Mouse (Mus musculus) ES-E14 (cell line): ENCODE data around the gene Setd1b. TPM values are rescaled to one million over a fixed set of nuclear protein-coding genes. Genes with fewer than 3 reads are reported as not detected.

Source experiments
- DNase-seq: peaks from one replicate; pipeline ENCODE4 v3.0.0-alpha.2; 2013; ENCODE audit warnings: low read depth, low spot score
- H3K27ac ChIP-seq: 2 replicates; pipeline ENCODE4 v1.5.1; 2012; ENCODE audit warnings: low read depth, mild to moderate bottlenecking, low read length, moderate library complexity, mixed read lengths; ENCODE audit not compliant: poor library complexity, insufficient read depth, severe bottlenecking
- H3K36me3 ChIP-seq: 2 replicates; pipeline ENCODE4 v1.6.1; 2012; ENCODE audit warnings: mild to moderate bottlenecking, low read length, moderate library complexity, mixed read lengths; ENCODE audit not compliant: control insufficient read depth, poor library complexity, insufficient read depth, severe bottlenecking
- H3K4me1 ChIP-seq, 2 experiments: fragments of 150-350 bp in 1 of 2; sonication (generic) in 1 of 2; 2 replicates each; pipeline ENCODE4 v1.6.1; 2012; ENCODE audit warnings: low read length in 2 of 2, mild to moderate bottlenecking in 1 of 2, mixed read lengths in 1 of 2; ENCODE audit not compliant: control insufficient read depth in 2 of 2, insufficient read depth in 2 of 2, poor library complexity in 1 of 2
- H3K4me3 ChIP-seq, 2 experiments: fragments of 150-350 bp in 1 of 2; sonication (generic) in 1 of 2; 2 replicates each; pipeline ENCODE4 v1.5.1; 2012; ENCODE audit warnings: low read length in 2 of 2, low read depth in 1 of 2, mild to moderate bottlenecking in 1 of 2, mixed read lengths in 1 of 2; ENCODE audit not compliant: insufficient read depth in 1 of 2, poor library complexity in 1 of 2, severe bottlenecking in 1 of 2
- H3K9ac ChIP-seq: 2 replicates; pipeline ENCODE4 v1.6.1; 2012; ENCODE audit warnings: low read depth, mild to moderate bottlenecking, low read length, mixed read lengths; ENCODE audit not compliant: poor library complexity, insufficient read depth, severe bottlenecking
- H3K9me3 ChIP-seq: fragments of 150-350 bp; sonication (generic); 2 replicates; pipeline ENCODE4 v1.6.1; 2012; ENCODE audit warnings: low read depth, mild to moderate bottlenecking, low read length; ENCODE audit not compliant: control insufficient read depth, insufficient read depth
- CHD2 ChIP-seq: IDR thresholded peaks from 2 replicates; pipeline ENCODE4 v1.6.1; 2014; ENCODE audit warnings: mild to moderate bottlenecking, low read depth, low read length, inconsistent platforms
- HCFC1 ChIP-seq: IDR thresholded peaks from 2 replicates; pipeline ENCODE4 v1.6.1; 2012; ENCODE audit warnings: low read length, inconsistent platforms, borderline replicate concordance; ENCODE audit not compliant: insufficient read depth
- MAFK ChIP-seq: IDR thresholded peaks from 2 replicates; pipeline ENCODE4 v1.6.1; 2014; ENCODE audit warnings: mild to moderate bottlenecking, low read depth, low read length, inconsistent platforms; ENCODE audit not compliant: insufficient read depth
- ZC3H11A ChIP-seq: IDR thresholded peaks from 2 replicates; pipeline ENCODE4 v1.6.1; 2012; ENCODE audit warnings: low read depth, mild to moderate bottlenecking, inconsistent platforms, low read length, borderline replicate concordance
- ZNF384 ChIP-seq: IDR thresholded peaks from 2 replicates; pipeline ENCODE4 v1.6.1; 2012; ENCODE audit warnings: low read depth, low read length, inconsistent platforms
- in situ Hi-C, 2 experiments: fragments of 600-800 bp; cut with MboI; formaldehyde crosslinking; loops; one replicate each; pipeline ENCODE4 v1.15.1; 2025; ENCODE audit warnings: low sequenced_read_pairs in 2 of 2, inconsistent platforms in 1 of 2; ENCODE audit not compliant: unreplicated experiment in 2 of 2
- total RNA-seq: library from RNA; depleted of rRNA; stranded (reverse); fragments of 300-350 nt; gene quantifications from 2 replicates; pipeline ENCODE4 v1.2.3, GENCODE M21; 2012

Setd1b gene
- total RNA-seq, 1 experiment, result 7.6 TPM

DNA sequence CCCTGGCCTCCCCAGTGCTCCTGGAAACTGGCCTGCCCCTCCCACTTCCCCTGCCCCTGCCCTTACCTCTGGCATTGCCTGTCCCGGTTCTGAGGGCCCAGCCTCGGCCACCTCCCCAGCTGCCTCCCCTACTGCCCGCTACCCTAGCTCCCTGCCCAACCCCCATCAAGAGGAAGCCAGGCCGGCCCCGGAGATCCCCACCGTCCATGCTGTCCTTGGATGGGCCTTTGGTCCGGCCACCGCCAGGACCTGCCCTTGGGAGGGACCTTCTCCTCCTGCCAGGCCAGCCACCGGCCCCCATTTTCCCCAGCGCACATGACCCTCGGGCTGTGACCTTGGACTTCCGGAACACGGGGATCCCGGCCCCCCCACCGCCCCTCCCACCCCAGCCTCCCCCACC is 18.3 kb downstream of the Setd1b start:
- Histone ChIP-seq H3K4me3 (no peak overlapping the region), H3K4me1 (peaks cover 0 to 41% of the 10 kb centered on the region in 2 experiments; a peak in 2 of 4 replicates), H3K27ac (no peak overlapping the region), H3K9ac (no peak overlapping the region), H3K36me3 (peaks cover 68% of the 10 kb centered on the region), H3K9me3 (no peaks in the 10 kb centered on the region)
- TF ChIP-seq MAFK (no peak), ZNF384 (no peak), ZC3H11A (no peak), HCFC1 (no peak), CHD2 (no peak)
- in situ Hi-C loops, result no loop called here
- no peak for DNase-seq

DNA sequence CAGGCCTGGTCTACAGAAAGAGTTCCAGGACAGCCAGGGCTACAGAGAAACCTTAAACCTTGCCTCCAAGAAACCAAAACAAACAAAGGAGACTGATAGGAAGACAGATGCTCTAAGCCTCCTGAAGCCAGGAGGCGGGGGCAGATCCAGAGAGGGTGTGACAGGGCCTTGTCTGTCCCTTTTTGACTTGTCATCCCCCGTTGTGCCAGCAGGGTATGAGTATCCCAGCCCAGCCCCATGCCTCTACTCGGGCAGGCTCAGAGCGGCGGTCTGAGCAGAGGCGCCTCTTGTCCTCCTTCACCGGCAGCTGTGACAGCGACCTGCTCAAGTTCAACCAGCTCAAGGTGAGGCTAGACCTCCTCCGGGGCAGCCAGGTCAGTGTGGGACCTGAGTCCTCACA is 20.9 kb downstream of the Setd1b start:
- no peak for DNase-seq
- H3K4me1 ChIP-seq, result peaks cover 6 to 47% of the 10 kb centered on the region in 2 experiments; a peak in 3 of 4 replicates
- in situ Hi-C loops, result no loop called here
- no peaks in the 10 kb centered on the region for H3K9me3 ChIP-seq
- no peak overlapping the region for H3K4me3 ChIP-seq
- H3K27ac ChIP-seq, result no peak overlapping the region
- TF ChIP-seq CHD2 (no peak), ZC3H11A (no peak), HCFC1 (no peak), MAFK (no peak), ZNF384 (no peak)
- H3K36me3 ChIP-seq, result peaks cover 68% of the 10 kb centered on the region
- H3K9ac ChIP-seq, result no peak overlapping the region

DNA sequence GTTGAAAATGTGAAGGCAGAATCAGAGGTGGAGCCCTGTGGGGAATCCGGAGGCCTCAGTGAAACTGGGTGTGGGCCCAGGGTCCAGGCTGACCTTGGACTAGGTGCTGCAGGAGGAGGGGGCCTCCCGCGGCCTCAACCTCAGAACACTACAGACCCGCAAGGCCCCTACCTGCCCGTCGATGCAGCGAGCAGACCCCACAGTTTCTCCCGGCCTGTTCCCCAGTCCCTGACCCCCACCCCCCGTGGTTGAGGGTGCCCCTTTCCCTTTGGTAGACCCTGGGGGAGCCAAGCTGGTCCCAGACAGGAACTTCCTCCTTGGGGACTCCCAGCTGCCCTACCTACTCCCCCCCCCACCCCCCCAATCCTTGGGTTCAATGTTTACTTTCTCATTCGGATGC is 24.4 kb downstream of the Setd1b start:
- in situ Hi-C loops, result loop anchor here in 1 of 2 experiments (5.0 kb wide), 1 partner anchor 34 kb away; the partner anchor contains the start of gene Rhof
- no peak overlapping the region for H3K4me3 ChIP-seq
- H3K27ac ChIP-seq, result no peak overlapping the region
- no peaks in the 10 kb centered on the region for H3K9me3 ChIP-seq
- peaks cover 35% of the 10 kb centered on the region for H3K36me3 ChIP-seq
- peaks cover 9 to 34% of the 10 kb centered on the region in 2 experiments; a peak in 3 of 4 replicates for H3K4me1 ChIP-seq
- no peak for DNase-seq
- TF ChIP-seq MAFK (no peak), CHD2 (no peak), ZNF384 (no peak), ZC3H11A (no peak), HCFC1 (no peak)
- no peak overlapping the region for H3K9ac ChIP-seq

DNA sequence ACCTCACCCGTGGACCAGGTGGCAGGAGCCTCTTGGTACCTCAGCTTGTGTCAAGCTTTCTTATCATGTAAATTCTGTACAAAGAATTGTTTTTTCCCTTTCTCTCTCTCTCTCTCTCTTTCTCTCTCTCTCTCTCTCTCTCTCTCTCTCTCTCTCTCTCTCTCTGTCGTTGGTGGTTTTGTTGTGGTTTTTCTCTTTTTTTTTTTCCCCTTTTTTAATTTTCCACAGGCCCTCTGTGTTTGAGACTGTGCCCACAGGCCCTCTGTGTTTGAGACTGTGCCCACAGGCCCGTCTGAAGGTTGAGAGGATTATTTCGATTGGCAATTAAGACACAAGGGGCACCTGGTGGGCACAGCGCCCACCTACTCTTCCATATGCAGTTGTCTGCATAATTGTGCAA is 25.6 kb downstream of the Setd1b start:
- no peaks in the 10 kb centered on the region for H3K9me3 ChIP-seq
- in situ Hi-C loops, result loop anchor here in 1 of 2 experiments (5.0 kb wide), 1 partner anchor 35 kb away; the partner anchor contains the start of gene Rhof
- no peak overlapping the region for H3K9ac ChIP-seq

DNA sequence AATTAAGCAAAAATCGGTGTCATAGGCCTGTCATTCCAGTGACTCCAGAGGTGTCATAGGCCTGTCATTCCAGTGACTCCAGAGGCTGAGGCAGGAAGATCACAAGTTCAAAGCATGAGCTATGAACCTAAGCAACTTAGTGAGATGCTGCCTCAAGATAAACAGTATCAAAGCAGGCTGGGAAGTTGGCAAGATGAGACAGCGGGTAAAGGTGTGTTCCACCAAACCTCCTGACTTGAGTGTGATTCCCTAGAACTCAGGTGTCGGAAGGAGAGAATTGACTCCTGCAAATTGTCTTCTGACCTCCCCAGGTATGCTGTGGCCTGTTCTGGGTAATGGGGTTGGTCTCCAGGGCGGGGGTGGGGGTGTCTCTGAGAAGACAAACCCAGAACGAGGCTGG is 27.3 kb downstream of the Setd1b start, which contains the start of gene Psmd9:
TSS of gene Psmd9 (plus strand) at position 130 of the 400 bp plus-strand sequence.
- no peak within 1 kb of the TSS for H3K9ac ChIP-seq
- H3K9me3 ChIP-seq, result no peaks in the 10 kb centered on the region
- TF ChIP-seq HCFC1 (no peak), MAFK (no peak), ZNF384 (no peak), CHD2 (no peak), ZC3H11A (no peak)
- no peak for DNase-seq
- H3K4me3 ChIP-seq, result no peak within 1 kb of the TSS
- in situ Hi-C loops, result loop anchor here in 1 of 2 experiments (5.0 kb wide), 1 partner anchor 37 kb away; the partner anchor contains the start of gene Rhof
- no peak within 1 kb of the TSS for H3K27ac ChIP-seq
- H3K4me1 ChIP-seq, result peaks cover 9 to 32% of the 10 kb centered on the region in 2 experiments; a peak in 3 of 4 replicates
- H3K36me3 ChIP-seq, result peaks cover 15% of the 10 kb centered on the region

More for the DNA sequence above, 25.6 kb downstream of the Setd1b start:
- no peak for DNase-seq
- Histone ChIP-seq H3K36me3 (peaks cover 30% of the 10 kb centered on the region), H3K27ac (no peak overlapping the region), H3K4me3 (no peak overlapping the region), H3K4me1 (peaks cover 9 to 37% of the 10 kb centered on the region in 2 experiments; a peak in 3 of 4 replicates)
- no peak for TF ChIP-seq ZNF384
